Mouse (Mus musculus) kidney, embryonic 15.5 days (tissue): ENCODE measurements around the gene Uvssa. TPM values are rescaled to one million over a fixed set of nuclear protein-coding genes. Genes with fewer than 3 reads are reported as not detected.

Source experiments
- ATAC-seq: fragments of 200-750 bp; cut with Nextera tagmentation; replicated peaks from 2 replicates; pipeline ENCODE4 v1.8.0; 2017; ENCODE audit warnings: moderate TSS enrichment; ENCODE audit not compliant: low FRiP score
- H3K27ac ChIP-seq: fragments of 300-500 bp; sonication (generic); 2 replicates; pipeline ENCODE4 v1.5.1; 2015; ENCODE audit warnings: mild to moderate bottlenecking, inconsistent platforms
- H3K27me3 ChIP-seq: fragments of 300-500 bp; sonication (generic); 2 replicates; pipeline ENCODE4 v1.6.1; 2015; ENCODE audit warnings: inconsistent platforms
- H3K36me3 ChIP-seq: fragments of 300-500 bp; sonication (generic); 2 replicates; pipeline ENCODE4 v1.6.1; 2015; ENCODE audit warnings: inconsistent platforms
- H3K4me1 ChIP-seq: fragments of 300-500 bp; sonication (generic); 2 replicates; pipeline ENCODE4 v1.6.1; 2015; ENCODE audit warnings: inconsistent platforms
- H3K4me2 ChIP-seq: fragments of 300-500 bp; sonication (generic); 2 replicates; pipeline ENCODE4 v1.6.1; 2015; ENCODE audit warnings: moderate library complexity, mild to moderate bottlenecking, inconsistent platforms
- H3K4me3 ChIP-seq: fragments of 300-500 bp; sonication (generic); replicated peaks from 2 replicates; pipeline ENCODE4 v1.5.1; 2015; ENCODE audit warnings: mild to moderate bottlenecking, inconsistent platforms
- H3K9ac ChIP-seq: fragments of 300-500 bp; sonication (generic); 2 replicates; pipeline ENCODE4 v1.6.1; 2015; ENCODE audit warnings: mild to moderate bottlenecking, inconsistent platforms
- H3K9me3 ChIP-seq: fragments of 300-500 bp; sonication (generic); replicated peaks from 2 replicates; pipeline ENCODE4 v1.6.1; 2016; ENCODE audit warnings: inconsistent platforms
- WGBS: fragments of 180-500 bp; shearing (Covaris S2); methylation state at CpG from one replicate; pipeline ENCODE4 v1.1.7; 2015; ENCODE audit warnings: mixed read lengths; 5-methylcytosine and 5-hydroxymethylcytosine counted together
- polyA plus RNA-seq: library from polyadenylated mRNA; unstranded; fragments of >200 nt; fragmentation: Nextera tagmentation; extraction: Ambion mirVana; gene quantifications from 2 replicates; pipeline ENCODE4 v1.2.1, GENCODE M21; 2015

The Uvssa gene
- polyA plus RNA-seq, 1 experiment from 2014 or later, result 9.4 TPM

DNA sequence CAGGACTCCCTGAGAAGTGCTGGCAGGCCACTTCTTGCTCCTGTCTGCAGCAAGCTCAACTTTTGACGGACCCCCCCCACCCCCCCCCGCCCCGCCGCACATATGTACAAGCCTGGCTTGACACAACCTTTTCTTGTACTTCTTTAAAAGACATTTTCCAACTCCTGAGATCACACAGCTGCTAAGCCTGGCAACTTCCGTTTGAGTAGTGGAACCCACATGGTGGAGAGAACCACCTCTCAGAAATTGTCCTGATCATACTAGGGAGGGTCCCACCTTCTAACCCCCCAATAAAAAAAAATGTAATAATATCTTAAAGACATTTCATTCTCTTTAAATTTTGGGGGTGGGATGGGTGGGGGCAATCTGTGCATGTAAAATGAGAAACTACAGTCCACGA lies 1.2 kb upstream of the Uvssa start:
- ATAC-seq, result no peak
- H3K4me3 ChIP-seq, result peak overlapping the region; percentile 68
- peak overlapping the region; percentile 99 for H3K27ac ChIP-seq
- peak overlapping the region; percentile 87 for H3K4me2 ChIP-seq
- no peaks in the 10 kb centered on the region for H3K27me3 ChIP-seq
- H3K36me3 ChIP-seq, result peaks cover 42% of the 10 kb centered on the region
- 31% methylated on average over 6 of the region's 6 CpGs for WGBS
- no peaks in the 10 kb centered on the region for H3K9me3 ChIP-seq
- H3K9ac ChIP-seq, result no peak overlapping the region
- H3K4me1 ChIP-seq, result peaks cover 18% of the 10 kb centered on the region

DNA sequence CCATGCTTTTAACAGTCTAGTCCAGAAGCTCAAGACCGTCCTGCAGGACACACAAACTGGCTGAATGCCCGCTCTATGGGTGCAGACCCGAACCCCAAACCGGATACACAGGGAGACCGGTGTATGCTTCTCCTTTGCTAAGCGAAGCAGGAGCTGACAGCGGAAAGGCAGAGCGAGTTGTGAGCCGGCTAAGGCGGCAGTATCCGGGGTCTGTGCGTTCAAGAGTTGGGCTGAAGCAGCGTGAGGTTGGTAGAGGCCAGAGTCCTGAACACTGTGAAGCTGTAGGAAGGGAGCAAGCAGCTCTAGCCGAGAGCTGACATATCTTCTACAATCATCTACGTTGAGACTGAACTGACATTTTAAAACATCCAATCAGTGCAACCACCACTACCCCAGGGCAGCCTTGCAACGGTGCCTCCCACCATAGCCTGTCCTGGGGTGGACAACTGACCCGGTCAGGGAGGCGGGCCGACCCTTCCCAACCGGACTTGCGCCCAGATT lies 498 bp upstream of the Uvssa start:
- no peaks in the 10 kb centered on the region for H3K27me3 ChIP-seq
- H3K36me3 ChIP-seq, result peaks cover 39% of the 10 kb centered on the region
- peaks cover 18% of the 10 kb centered on the region for H3K4me1 ChIP-seq
- H3K27ac ChIP-seq, result peak overlapping the region; percentile 99
- peak overlapping the region; percentile 61 for H3K9ac ChIP-seq
- H3K4me3 ChIP-seq, result peak overlapping the region; percentile 68
- no peaks in the 10 kb centered on the region for H3K9me3 ChIP-seq
- H3K4me2 ChIP-seq, result peak overlapping the region; percentile 87
- under 1% methylated on average over 21 of the region's 21 CpGs for WGBS
- ATAC-seq, result no peak; the same call in 1 of the 2 replicates

DNA sequence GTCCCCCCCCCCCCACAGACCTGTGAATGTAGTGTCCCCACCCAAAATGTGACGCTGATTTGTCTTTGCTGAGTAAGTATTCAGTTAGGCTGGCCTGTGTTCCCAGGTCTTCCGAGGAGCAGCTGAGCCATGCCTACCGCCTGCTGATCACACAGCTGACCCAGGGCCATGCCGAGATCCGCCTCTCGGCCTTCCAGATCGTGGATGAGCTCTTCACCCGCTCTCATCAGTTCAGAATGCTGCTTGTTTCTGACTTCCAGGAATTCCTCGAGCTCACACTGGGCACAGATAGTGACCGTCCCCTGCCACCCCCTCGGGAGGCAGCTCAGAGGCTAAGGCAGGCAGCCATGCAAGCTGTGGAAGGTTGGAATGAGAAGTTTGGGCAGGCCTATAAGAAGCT lies 9.2 kb downstream of the Uvssa start:
- Histone ChIP-seq H3K4me1 (no peaks in the 10 kb centered on the region), H3K4me3 (no peak overlapping the region), H3K4me2 (no peak overlapping the region), H3K36me3 (peaks cover 54% of the 10 kb centered on the region), H3K9ac (no peak overlapping the region), H3K27ac (no peak overlapping the region), H3K27me3 (no peaks in the 10 kb centered on the region), H3K9me3 (no peaks in the 10 kb centered on the region)
- 87% methylated on average over 11 of the region's 11 CpGs for WGBS
- no peak for ATAC-seq

- no peak overlapping the region for H3K9ac ChIP-seq
- H3K4me2 ChIP-seq, result no peak overlapping the region
- H3K9me3 ChIP-seq, result no peaks in the 10 kb centered on the region
- 14% methylated on average over 7 of the region's 7 CpGs for WGBS
- H3K4me3 ChIP-seq, result no peak overlapping the region
- ATAC-seq, result no peak; the same call in 1 of the 2 replicates
- H3K27ac ChIP-seq, result no peak overlapping the region
- no peaks in the 10 kb centered on the region for H3K4me1 ChIP-seq
- H3K36me3 ChIP-seq, result peaks cover 37% of the 10 kb centered on the region
- H3K27me3 ChIP-seq, result no peaks in the 10 kb centered on the region
Observed at GRCm38 (mm10) chr5:33393803-33394202, 15.5 kb downstream of the Uvssa start.

GRCm38 (mm10) chr5:33395693-33396092 lies 17.3 kb downstream of the Uvssa start:
- Histone ChIP-seq H3K27me3 (no peaks in the 10 kb centered on the region), H3K36me3 (peaks cover 23% of the 10 kb centered on the region), H3K9ac (no peak overlapping the region), H3K9me3 (no peaks in the 10 kb centered on the region), H3K4me2 (no peak overlapping the region), H3K27ac (no peak overlapping the region), H3K4me1 (no peaks in the 10 kb centered on the region), H3K4me3 (no peak overlapping the region)
- no peak for ATAC-seq
- WGBS, result 93% methylated on average over 11 of the region's 11 CpGs

- peaks cover 11% of the 10 kb centered on the region for H3K36me3 ChIP-seq
- no peak overlapping the region for H3K9ac ChIP-seq
- no peak for ATAC-seq
- H3K27me3 ChIP-seq, result no peaks in the 10 kb centered on the region
- H3K27ac ChIP-seq, result no peak overlapping the region
- H3K4me2 ChIP-seq, result no peak overlapping the region
- WGBS, result 85% methylated on average over 7 of the region's 7 CpGs
- H3K9me3 ChIP-seq, result no peaks in the 10 kb centered on the region
- no peaks in the 10 kb centered on the region for H3K4me1 ChIP-seq
- no peak overlapping the region for H3K4me3 ChIP-seq
Observed at GRCm38 (mm10) chr5:33396828-33397227, 18.5 kb downstream of the Uvssa start.

DNA sequence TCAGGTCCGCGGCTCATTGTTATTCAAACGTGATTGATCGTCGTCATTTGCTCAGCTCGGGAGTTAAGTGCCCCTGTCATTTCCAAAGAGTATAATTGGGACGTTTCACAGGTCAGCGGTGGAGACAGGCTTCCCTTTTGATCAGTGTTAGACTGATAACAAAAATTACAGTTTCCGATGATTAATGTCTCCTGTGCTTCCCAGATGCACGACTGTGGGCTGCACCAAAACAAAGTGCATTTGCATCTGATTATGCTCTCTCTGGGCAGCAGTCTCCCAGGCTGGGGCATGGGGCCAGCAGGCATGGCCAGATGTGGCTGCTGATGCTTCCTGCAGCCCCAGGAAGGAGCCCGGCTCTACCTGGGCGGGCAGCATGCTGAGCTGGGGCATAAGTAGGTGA lies 22.5 kb downstream of the Uvssa start:
- H3K27ac ChIP-seq, result no peak overlapping the region
- no peaks in the 10 kb centered on the region for H3K9me3 ChIP-seq
- no peak for ATAC-seq
- H3K4me2 ChIP-seq, result no peak overlapping the region
- H3K4me1 ChIP-seq, result no peaks in the 10 kb centered on the region
- no peaks in the 10 kb centered on the region for H3K27me3 ChIP-seq
- H3K9ac ChIP-seq, result no peak overlapping the region
- H3K36me3 ChIP-seq, result 0 out of 2 replicates have a peak, but pooled peaks cover 12% of the 10 kb centered on the region
- 59% methylated on average over 12 of the region's 12 CpGs for WGBS
- no peak overlapping the region for H3K4me3 ChIP-seq

DNA sequence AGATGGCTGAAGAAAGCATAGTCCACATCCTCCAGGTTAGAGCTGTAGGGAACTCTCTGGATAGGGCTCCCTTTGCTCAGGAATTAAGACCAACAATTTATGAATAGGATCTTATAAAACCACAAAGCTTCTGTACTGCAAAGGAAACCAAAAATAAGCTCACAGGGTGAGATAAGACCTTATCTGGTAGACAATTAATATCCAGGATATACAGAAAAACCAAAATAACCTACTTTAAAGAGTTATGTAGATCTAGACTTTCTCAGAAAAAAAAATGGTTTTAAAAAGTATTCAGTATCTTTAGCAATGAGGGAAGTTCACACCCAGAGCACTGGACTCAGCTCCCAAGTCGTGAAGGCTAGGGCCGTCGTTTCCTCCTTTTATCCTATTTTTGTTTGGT lies 42.0 kb downstream of the Uvssa start:
- H3K27ac ChIP-seq, result no peak overlapping the region
- H3K9me3 ChIP-seq, result no peaks in the 10 kb centered on the region
- no peak overlapping the region for H3K4me3 ChIP-seq
- H3K9ac ChIP-seq, result no peak overlapping the region
- no peak for ATAC-seq
- H3K36me3 ChIP-seq, result peaks cover 6% of the 10 kb centered on the region
- 68% methylated on average over 3 of the region's 3 CpGs for WGBS
- no peaks in the 10 kb centered on the region for H3K4me1 ChIP-seq
- no peak overlapping the region for H3K4me2 ChIP-seq
- H3K27me3 ChIP-seq, result peaks cover 13% of the 10 kb centered on the region

DNA sequence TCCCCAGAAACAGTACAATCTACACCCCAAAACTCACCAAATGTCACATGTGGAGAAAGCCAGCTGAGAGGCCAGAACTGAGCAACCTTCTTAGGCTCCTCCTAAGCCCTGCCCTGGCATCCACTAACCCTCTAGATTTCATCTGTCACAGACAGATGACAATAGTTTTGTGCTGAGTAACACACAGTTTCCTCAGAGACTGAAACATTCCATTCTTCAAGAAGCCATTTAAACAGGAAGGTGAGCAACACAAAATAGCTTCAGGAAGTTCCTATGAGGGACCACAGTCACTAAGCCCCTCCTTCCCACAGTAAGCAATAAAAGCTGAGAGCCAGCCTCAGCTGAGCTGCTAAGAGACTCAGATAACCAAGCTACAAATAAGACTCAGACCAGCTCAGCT lies 49.1 kb downstream of the Uvssa start:
- Histone ChIP-seq H3K9me3 (no peaks in the 10 kb centered on the region), H3K9ac (no peak overlapping the region), H3K27me3 (peaks cover 78% of the 10 kb centered on the region), H3K4me3 (no peak overlapping the region), H3K4me2 (no peak overlapping the region), H3K27ac (no peak overlapping the region), H3K4me1 (peaks cover 17% of the 10 kb centered on the region), H3K36me3 (no peaks in the 10 kb centered on the region)
- no peak for ATAC-seq

- Histone ChIP-seq H3K4me2 (peak overlapping the region; percentile 50; the same call in 1 of the 2 replicates), H3K4me3 (peak overlapping the region; percentile 29; the same call in 1 of the 2 replicates), H3K27me3 (peaks cover 98% of the 10 kb centered on the region), H3K36me3 (no peaks in the 10 kb centered on the region), H3K27ac (no peak overlapping the region), H3K9me3 (no peaks in the 10 kb centered on the region), H3K9ac (no peak overlapping the region), H3K4me1 (peaks cover 44% of the 10 kb centered on the region)
- 2% methylated on average over 16 of the region's 16 CpGs for WGBS
- ATAC-seq, result no peak
Observed at GRCm38 (mm10) chr5:33430106-33430505, 51.8 kb downstream of the Uvssa start.

GRCm38 (mm10) chr5:33430511-33431172 lies 52.3 kb downstream of the Uvssa start:
- H3K27ac ChIP-seq, result no peak overlapping the region
- no peaks in the 10 kb centered on the region for H3K36me3 ChIP-seq
- peak overlapping the region; percentile 29 for H3K4me3 ChIP-seq
- ATAC-seq, result no peak
- no peaks in the 10 kb centered on the region for H3K9me3 ChIP-seq
- no peak overlapping the region for H3K9ac ChIP-seq
- H3K27me3 ChIP-seq, result peaks cover 99% of the 10 kb centered on the region
- peaks cover 48% of the 10 kb centered on the region for H3K4me1 ChIP-seq
- under 1% methylated on average over 64 of the region's 64 CpGs for WGBS
- peak overlapping the region; percentile 50 for H3K4me2 ChIP-seq

DNA sequence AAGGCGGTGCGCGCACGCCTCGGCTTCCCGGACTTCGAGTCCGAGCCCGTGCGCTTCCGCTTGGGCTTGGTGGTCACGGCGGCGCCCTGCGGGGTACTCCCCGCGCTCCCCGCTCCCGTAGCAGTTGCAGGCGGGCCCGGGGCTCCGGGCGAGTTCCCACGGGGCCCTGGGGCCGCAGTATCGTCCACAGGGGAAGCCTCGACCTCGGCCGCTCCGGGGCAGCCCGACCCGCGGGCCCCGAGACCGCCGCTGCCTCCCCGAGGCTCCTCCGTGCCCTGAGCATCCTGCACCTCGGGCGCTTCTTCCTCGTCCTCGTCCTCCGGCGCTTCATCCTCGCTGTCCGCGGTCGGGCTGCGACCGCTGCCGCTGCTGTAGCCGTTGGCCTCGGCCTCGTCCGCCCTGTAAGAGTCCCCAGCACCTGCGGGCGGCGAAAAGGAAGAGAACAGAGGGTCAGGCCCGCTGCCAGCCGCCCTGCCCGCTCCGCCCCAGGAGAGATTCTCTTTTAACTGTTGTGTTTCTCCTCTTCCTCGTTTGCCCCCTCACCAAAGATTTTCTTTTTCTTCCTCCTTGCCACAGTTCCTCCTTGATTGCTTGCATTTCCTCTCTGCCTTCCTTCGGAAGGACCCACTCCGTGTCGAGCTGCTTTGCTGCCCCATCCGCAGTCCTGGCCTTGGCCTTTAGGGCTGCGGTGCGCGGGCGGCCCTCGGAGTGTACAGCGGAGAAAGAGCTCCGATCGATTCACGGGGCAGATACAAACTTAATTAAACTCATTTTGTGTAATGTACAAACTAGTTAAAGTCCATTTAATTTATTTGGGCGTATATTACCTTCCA lies 53.0 kb downstream of the Uvssa start:
- Histone ChIP-seq H3K4me2 (peak overlapping the region; percentile 50), H3K4me3 (peak overlapping the region; percentile 29), H3K36me3 (no peaks in the 10 kb centered on the region), H3K9me3 (no peaks in the 10 kb centered on the region), H3K9ac (no peak overlapping the region), H3K27ac (no peak overlapping the region), H3K27me3 (peaks cover 100% of the 10 kb centered on the region), H3K4me1 (peaks cover 48% of the 10 kb centered on the region)
- under 1% methylated on average over 77 of the region's 77 CpGs for WGBS
- ATAC-seq, result no peak
